Comparison of ENCODE assay signal across 8 mouse cellular contexts in genomic region chr5:149713170-149713774, GRCm38 (mm10). TPM values are rescaled to one million over a fixed set of nuclear protein-coding genes. Genes with fewer than 3 reads are reported as not detected.
DNase-seq lines count a peak whose midpoint lies in the region; ATAC-seq and TF ChIP-seq lines count a peak whose summit lies in the region.

No protein-coding gene starts in this region.

- no peak for TF ChIP-seq POLR2A in cerebellum, adult 2 months (IDR thresholded peaks at IDR 0.05; ENCODE audit: borderline replicate concordance, insufficient read depth, low read length)
- TF ChIP-seq POLR2A in spleen, adult 2 months (IDR thresholded peaks at IDR 0.05; ENCODE audit: low read depth, low read length): no peak

- peak overlapping the region; percentile 61 for H3K9ac ChIP-seq in heart, embryonic 14.5 days (ENCODE audit: low read length)

- no peak overlapping the region for H3K4me3 ChIP-seq in cerebellum, adult 2 months (replicated peaks; ENCODE audit: insufficient read depth, low read depth, low read length)
- H3K4me3 ChIP-seq in heart, embryonic 14.5 days (ENCODE audit: control insufficient read depth in 1 of 2, insufficient read depth in 1 of 2, low read depth in 1 of 2, low read length in 2 of 2): peak overlapping the region; percentile 35 to 37; a peak in 3 of 4 replicates
- H3K4me3 ChIP-seq in layer of hippocampus, adult 2 months: no peak overlapping the region
- no peak overlapping the region for H3K4me3 ChIP-seq in midbrain, embryonic 10.5 days
- H3K4me3 ChIP-seq in spleen, adult 2 months (ENCODE audit: extremely low read depth, insufficient read depth, insufficient read length): no peak overlapping the region

- H3K9me3 ChIP-seq in heart, embryonic 14.5 days (ENCODE audit: control insufficient read depth, low read length): peaks cover 2% of the 10 kb centered on the region; the same call in 1 of the 2 replicates
- H3K9me3 ChIP-seq in midbrain, embryonic 10.5 days (replicated peaks): peaks cover 8% of the 10 kb centered on the region; the same call in 1 of the 2 replicates

- DNase-seq in cerebellum, adult 8-10 months: peak; percentile 20
- no peak for DNase-seq in cerebellum, adult 2 months
- peak; percentile 76 for DNase-seq in MEL-GATA-1-ER (ENCODE audit: extremely low read depth, low read depth)
- DNase-seq in embryo, embryonic 10 days (ENCODE audit: low spot score): peak; percentile 79
- peak; percentile 37 to 67 for DNase-seq in layer of hippocampus, adult 2 months (ENCODE audit: low spot score in 2 of 2)
- peak; percentile 53 for DNase-seq in midbrain, embryonic 10.5 days (ENCODE audit: low spot score)
- DNase-seq in spleen, adult 2 months (ENCODE audit: low read depth in 1 of 2, low spot score in 2 of 2): peak; percentile 8 to 11

- peak overlapping the region; percentile 75 for H3K4me2 ChIP-seq in heart, embryonic 14.5 days (ENCODE audit: low read length)

- no peak for TF ChIP-seq CTCF in cerebellum, adult 2 months (IDR thresholded peaks at IDR 0.05; ENCODE audit: borderline replicate concordance, insufficient read depth, low read depth, low read length)
- peak; percentile 86 for TF ChIP-seq CTCF in layer of hippocampus, adult 2 months (conservative IDR thresholded peaks at IDR 0.05)
- TF ChIP-seq CTCF in spleen, adult 2 months (IDR thresholded peaks at IDR 0.05; ENCODE audit: extremely low read depth, insufficient read depth, insufficient read length, insufficient replicate concordance): no peak

- 45% methylated on average over 11 of the region's 11 CpGs for WGBS in cerebellum, adult 2 months
- 26% methylated on average over 11 of the region's 11 CpGs for WGBS in heart, embryonic 14.5 days
- WGBS in midbrain, embryonic 10.5 days: 53% methylated on average over 11 of the region's 11 CpGs
- WGBS in spleen, adult 2 months: 57% methylated on average over 11 of the region's 11 CpGs

- no peaks in the 10 kb centered on the region for H3K36me3 ChIP-seq in heart, embryonic 14.5 days (ENCODE audit: control insufficient read depth, insufficient read depth, low read length)
- peaks cover 22% of the 10 kb centered on the region for H3K36me3 ChIP-seq in midbrain, embryonic 10.5 days
- H3K36me3 ChIP-seq in spleen, adult 2 months (ENCODE audit: control insufficient read depth, insufficient read depth, low read length): no peaks in the 10 kb centered on the region

- no peaks in the 10 kb centered on the region for H3K4me1 ChIP-seq in cerebellum, adult 2 months (ENCODE audit: control insufficient read depth, insufficient read depth, low read length)
- H3K4me1 ChIP-seq in heart, embryonic 14.5 days (ENCODE audit: control insufficient read depth in 2 of 2, insufficient read depth in 2 of 2, low read length in 2 of 2): peaks cover 0 to 4% of the 10 kb centered on the region in 2 experiments; a peak in 2 of 4 replicates
- peaks cover 16% of the 10 kb centered on the region for H3K4me1 ChIP-seq in midbrain, embryonic 10.5 days
- no peaks in the 10 kb centered on the region for H3K4me1 ChIP-seq in spleen, adult 2 months (ENCODE audit: control insufficient read depth, insufficient read depth, insufficient read length)

- ATAC-seq in heart, embryonic 14.5 days (ENCODE audit: insufficient number of reproducible peaks, insufficient read depth, low FRiP score, low read depth): no peak

- H3K27ac ChIP-seq in cerebellum, adult 2 months (ENCODE audit: insufficient read depth, low read length): no peak overlapping the region
- H3K27ac ChIP-seq in heart, embryonic 14.5 days (replicated peaks in 1 of 2; ENCODE audit: control insufficient read depth in 1 of 2, insufficient read depth in 1 of 2, low read depth in 2 of 2, low read length in 2 of 2): no peak overlapping the region
- H3K27ac ChIP-seq in layer of hippocampus, adult 2 months: no peak overlapping the region
- H3K27ac ChIP-seq in midbrain, embryonic 10.5 days (replicated peaks): no peak overlapping the region
- H3K27ac ChIP-seq in spleen, adult 2 months (ENCODE audit: insufficient read depth, low read length): no peak overlapping the region

- H3K27me3 ChIP-seq in cerebellum, adult 2 months (ENCODE audit: control insufficient read depth, insufficient read depth, low read length): no peaks in the 10 kb centered on the region
- H3K27me3 ChIP-seq in heart, embryonic 14.5 days (ENCODE audit: control insufficient read depth, insufficient read depth, low read length): no peaks in the 10 kb centered on the region
- H3K27me3 ChIP-seq in midbrain, embryonic 10.5 days (ENCODE audit: low read depth, poor library complexity, severe bottlenecking): no peaks in the 10 kb centered on the region
- no peaks in the 10 kb centered on the region for H3K27me3 ChIP-seq in spleen, adult 2 months (ENCODE audit: control insufficient read depth, insufficient read depth, low read length)

RNA-seq across cellular contexts. Expression of gene B3glct, which starts 35.2 kb away (rescaled TPM):
- polyA plus RNA-seq in cerebellum, adult 2 months (2012; rRNA removed): 7.8 and 8.3 TPM in 2 replicates
- polyA plus RNA-seq in heart, embryonic 14.5 days (2014; fragmentation: Nextera tagmentation; extraction: Ambion mirVana): 9.7 and 10.8 TPM in 2 replicates
- 10 to 100 TPM; 10.7 to 11.9 TPM for total RNA-seq in layer of hippocampus, adult 2 months (2021)
- polyA plus RNA-seq in midbrain, embryonic 10.5 days (2016; fragmentation: Nextera tagmentation; extraction: Ambion mirVana): 14.1 and 16.7 TPM in 2 replicates
- polyA plus RNA-seq in spleen, adult 2 months (2012; rRNA removed): 2.2 and 2.3 TPM in 2 replicates

Comparison
In these comparisons a context has a peak if more than half of its experiments do, and no peak if none do; other contexts are left out.
1. DNase-seq: peak in cerebellum, adult 8-10 months (single experiment), MEL-GATA-1-ER (single experiment), embryo, embryonic 10 days (single experiment), layer of hippocampus, adult 2 months (2 of 2), midbrain, embryonic 10.5 days (single experiment) and spleen, adult 2 months (2 of 2); none in cerebellum, adult 2 months (0 of 2).
2. H3K4me3 ChIP-seq: peak in heart, embryonic 14.5 days (2 of 2); none in cerebellum, adult 2 months (single experiment), layer of hippocampus, adult 2 months (single experiment), midbrain, embryonic 10.5 days (single experiment) and spleen, adult 2 months (single experiment).